Mouse (Mus musculus): Measurements from ENCODE around the gene Trem2.
A peak's percentile ranks its signal among the peaks of the same experiment; 100 is the strongest.
"Not testable (repeated sequence)": the region's sequence is repeated elsewhere in the genome, so short reads cannot be mapped to it uniquely, and the experiment has no call there.

Gene Trem2

DNA sequence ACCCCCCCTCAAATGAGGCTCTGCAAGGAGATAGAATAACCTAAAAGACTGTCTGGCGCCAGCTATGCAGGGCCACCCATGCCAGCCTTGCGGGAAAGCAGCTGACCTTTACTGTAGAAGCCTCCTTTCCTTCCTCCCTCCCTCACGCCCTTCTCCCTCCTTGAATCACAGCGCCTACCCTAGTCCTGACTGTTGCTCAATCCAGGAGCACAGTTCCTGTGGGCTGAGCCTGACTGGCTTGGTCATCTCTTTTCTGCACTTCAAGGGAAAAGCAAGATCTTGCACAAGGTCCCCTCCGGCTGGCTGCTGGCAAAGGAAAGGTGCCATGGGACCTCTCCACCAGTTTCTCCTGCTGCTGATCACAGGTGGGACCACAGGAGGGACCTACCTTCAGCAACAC, at the start of gene Trem2:
Gene Trem2 (plus strand): TSS at position 171 of the 400 bp plus-strand sequence.
- DNase-seq (ENCODE audit: low spot score) = no peak

DNA sequence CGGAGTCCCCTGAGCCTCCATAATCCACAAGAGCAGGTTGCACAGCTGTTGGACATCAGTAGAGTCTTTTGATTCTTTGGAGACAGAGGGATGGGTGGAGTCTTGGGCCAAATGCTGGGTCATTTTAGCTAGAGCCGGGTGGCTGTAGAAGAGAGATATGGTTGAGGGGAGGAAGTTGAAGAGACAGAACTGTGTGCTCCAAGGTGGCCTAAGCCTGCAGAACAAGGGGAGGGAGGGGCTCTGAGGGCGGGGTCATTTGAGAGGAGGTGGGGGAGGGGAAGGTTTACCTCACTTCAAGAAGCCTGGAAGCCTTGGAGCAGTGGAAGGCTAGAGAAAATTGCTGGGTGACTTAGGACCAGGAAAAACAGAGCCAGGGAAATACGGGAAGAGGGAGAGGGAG, 47.0 kb upstream of the Trem2 start, which contains the start of gene Treml2:
Gene Treml2 (plus strand): TSS at position 296 of the 400 bp plus-strand sequence.
- DNase-seq (ENCODE audit: low spot score) = no peak

DNA sequence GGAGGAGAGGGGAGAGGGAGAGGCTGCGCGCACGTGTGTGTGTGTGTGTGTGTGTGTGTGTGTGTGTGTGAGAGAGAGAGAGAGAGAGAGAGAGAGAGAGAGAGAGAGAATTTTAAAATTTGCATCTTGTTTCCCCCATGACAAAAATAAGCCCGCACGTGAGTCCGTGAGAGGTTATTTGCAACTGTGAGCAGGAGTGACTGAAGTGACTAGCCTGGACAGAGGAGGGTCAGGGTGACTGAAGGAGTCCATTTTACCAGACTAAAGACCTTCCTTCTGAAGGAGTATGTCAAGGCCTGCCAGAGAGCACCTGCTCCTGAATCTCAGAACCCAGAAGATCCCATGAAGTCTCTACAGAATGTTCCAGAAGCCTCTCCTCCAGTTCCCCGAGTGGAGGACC, 46.4 kb upstream of the Trem2 start:
- no peak for DNase-seq (ENCODE audit: low spot score)

DNA sequence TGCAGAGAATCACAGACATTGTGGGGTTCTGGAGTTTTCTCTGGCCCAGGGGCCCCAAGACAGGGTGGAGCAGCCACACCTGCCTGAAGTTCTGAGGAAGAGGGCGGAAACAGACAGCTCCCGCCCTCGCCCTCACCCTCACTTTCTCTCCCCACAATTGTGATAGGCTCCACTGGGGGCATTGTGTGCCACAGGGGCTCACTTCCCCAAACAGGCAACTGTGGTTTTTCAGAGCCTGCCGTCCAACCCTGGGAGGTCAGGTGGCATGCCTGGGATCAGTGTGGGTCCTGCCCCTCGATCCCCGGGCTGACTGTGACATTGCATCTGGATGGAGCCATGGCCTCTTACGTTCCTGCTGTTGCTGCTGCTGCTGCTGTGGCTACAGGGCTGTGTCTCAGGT, 46.0 kb upstream of the Trem2 start:
- no peak for DNase-seq (ENCODE audit: low spot score)

GRCm38 (mm10) chr17:48300861-48301260, 45.3 kb upstream of the Trem2 start:
- no peak for DNase-seq (ENCODE audit: low spot score)

- no peak for DNase-seq (ENCODE audit: low spot score)
These were observed 44.4 kb upstream of the Trem2 start for GRCm38 (mm10) chr17:48301792-48302191.

DNA sequence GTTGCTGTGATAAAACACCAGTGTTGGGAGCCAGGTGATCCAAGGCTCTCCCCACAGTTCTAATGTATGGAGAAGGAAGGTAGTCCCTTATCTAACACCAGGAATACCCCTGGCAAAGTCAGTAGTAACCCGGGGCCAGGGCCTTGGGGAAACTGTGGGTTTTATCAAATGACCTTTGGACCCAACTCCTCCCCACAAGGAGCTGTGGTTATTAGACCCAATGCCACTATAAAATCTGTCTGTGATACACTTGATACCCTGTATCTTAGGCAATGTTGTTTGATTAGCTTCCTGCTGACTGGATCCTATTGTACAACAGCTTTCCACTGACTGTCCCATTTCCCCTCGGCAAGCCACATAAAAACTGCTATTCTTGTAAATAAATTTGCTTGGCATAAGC, 34.1 kb upstream of the Trem2 start:
- DNase-seq (ENCODE audit: low spot score) = no peak

DNA sequence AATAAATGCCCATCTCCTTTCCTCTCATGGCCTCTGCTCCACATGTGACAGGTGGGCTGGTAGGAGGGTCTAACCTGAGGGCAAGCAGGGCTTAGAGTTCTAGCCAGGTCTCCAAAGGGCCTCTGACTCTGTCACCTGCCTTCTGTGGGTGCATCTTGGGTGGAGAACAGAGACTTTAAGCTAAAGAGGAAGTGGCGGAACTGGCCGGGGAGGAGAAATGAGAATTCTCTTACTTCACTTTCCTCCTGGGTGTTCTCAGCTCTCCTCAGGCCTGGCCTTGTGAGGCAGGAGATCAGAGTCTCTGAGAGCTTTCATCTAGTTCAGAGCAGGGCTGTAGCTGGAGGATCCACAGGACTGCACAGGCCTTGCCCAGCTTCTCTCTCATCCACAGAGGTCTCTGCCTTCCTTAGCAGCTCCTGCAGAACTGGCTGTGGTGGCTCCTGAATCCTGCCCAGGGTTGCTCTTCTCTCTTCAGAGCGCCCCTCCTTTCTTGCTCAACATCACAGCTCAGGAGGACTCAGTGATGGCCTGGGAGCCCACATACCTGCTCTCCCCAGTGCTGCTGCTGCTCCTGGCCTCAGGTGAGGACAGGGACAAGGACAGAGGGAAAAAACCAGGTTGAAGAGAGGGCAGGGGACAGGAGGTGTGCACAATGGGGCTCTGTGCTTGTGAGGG, 30.2 kb upstream of the Trem2 start, which contains the start of gene B430306N03Rik:
Gene B430306N03Rik (plus strand): TSS at position 237 of the 675 bp plus-strand sequence.
- DNase-seq (ENCODE audit: low spot score) = not testable (repeated sequence)

DNA sequence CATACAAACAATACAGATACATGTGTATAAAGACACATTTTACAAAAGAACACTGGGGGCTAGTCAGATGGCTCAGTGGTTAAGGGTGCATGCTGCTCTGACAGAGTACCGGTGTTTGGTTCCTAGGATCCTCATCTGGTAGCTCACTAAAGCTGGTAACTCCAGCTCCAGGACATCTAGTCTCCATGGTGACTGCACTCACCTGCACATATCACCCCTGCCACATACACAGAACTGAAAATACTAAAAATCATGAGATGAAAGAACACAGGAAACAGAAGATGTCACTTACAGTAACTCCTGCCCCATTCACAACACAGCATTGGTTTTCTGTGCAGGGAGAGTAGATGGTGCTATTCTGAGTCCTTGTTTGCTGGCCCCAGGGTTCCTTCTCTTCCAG, 27.5 kb upstream of the Trem2 start:
- no peak for DNase-seq (ENCODE audit: low spot score)

- DNase-seq (ENCODE audit: low spot score) = no peak
These were observed 24.9 kb upstream of the Trem2 start for GRCm38 (mm10) chr17:48321279-48321678.

- no peak for DNase-seq (ENCODE audit: low spot score)
These were observed 23.0 kb upstream of the Trem2 start for GRCm38 (mm10) chr17:48323236-48323635.

- DNase-seq (ENCODE audit: low spot score) = no peak
These were observed 21.9 kb upstream of the Trem2 start for GRCm38 (mm10) chr17:48324258-48324657.

DNA sequence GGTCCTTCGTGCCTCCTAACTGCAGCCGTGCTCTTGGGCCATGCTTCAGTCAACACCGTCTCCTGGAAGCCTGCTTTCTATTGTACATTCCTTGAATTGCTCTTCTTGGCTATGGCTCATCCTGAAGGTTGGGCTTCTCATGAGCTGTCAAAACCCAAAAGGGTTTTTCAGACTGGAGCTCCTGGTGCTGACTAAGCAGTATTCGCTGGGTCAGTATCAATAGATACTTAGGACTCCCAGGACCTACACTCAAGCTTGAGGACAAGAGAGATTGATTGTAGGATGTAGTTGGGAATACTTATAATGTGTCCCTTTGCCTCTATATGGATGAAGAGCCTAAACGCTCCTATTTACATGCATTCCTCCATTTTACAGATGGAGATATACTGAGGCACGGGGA, 21.1 kb upstream of the Trem2 start:
- no peak for DNase-seq (ENCODE audit: low spot score)

DNA sequence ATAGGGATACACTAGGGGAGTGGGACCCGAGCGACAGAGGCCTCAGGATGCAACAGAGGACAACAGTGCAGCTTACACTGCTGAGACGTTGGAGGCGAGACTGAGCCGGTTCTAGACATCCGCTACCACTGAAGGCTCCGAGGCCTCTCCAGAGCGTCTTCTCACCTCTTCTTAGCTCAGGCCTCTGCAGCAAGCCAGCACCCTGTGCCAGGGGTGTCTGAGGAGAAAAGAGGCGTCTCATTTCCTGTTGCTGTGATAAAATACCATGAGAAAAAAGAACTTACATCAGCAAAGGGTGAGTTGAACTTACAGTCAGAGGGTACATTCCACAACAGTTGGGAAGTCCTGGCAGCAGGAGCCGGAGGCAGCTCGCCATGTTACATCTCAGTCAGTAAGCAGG, 20.6 kb upstream of the Trem2 start:
- DNase-seq (ENCODE audit: low spot score) = no peak

DNA sequence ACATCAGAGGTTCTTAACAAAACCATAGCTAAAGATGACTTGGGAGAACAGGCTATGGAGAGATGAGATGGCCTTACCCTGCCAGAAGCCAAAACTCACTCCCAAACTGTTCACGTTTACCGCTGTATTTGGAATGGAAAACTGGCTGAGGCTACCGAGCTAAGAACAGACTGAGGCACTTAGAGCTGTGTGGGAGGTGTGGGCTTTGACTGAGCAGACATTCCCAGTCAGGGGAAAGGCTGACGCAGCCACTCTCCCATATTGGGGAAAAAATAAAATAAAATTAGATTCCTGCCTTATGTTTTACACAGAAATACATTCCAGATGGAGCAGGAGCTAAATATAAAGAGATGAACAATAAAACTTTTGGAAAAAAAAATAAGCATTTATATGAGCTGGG, 19.5 kb upstream of the Trem2 start:
- DNase-seq (ENCODE audit: low spot score) = no peak

GRCm38 (mm10) chr17:48332524-48332923, 13.7 kb upstream of the Trem2 start:
- no peak for DNase-seq (ENCODE audit: low spot score)

DNA sequence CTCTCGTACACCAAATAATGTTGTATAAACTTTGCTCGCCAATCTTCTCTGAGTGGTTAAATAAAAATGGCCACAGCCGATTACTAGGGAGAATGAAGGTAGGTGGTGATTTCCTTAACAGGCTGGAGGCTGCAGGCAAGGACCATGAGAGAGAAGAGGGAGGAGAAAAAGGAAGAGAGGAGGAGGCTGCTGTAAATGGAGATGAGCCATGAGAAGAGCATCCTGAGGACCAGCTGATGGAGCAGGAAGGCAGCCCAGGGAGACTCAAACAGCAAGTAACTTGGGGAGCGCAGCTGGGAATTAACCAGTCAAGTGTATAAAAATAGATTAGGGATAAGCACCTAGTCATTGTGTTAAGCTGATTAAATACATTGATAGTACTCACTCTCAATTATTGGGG, 12.0 kb upstream of the Trem2 start:
- DNase-seq (ENCODE audit: low spot score) = no peak

- DNase-seq (ENCODE audit: low spot score) = peak; percentile 49
These were observed 9.3 kb upstream of the Trem2 start for GRCm38 (mm10) chr17:48336857-48337256.

DNA sequence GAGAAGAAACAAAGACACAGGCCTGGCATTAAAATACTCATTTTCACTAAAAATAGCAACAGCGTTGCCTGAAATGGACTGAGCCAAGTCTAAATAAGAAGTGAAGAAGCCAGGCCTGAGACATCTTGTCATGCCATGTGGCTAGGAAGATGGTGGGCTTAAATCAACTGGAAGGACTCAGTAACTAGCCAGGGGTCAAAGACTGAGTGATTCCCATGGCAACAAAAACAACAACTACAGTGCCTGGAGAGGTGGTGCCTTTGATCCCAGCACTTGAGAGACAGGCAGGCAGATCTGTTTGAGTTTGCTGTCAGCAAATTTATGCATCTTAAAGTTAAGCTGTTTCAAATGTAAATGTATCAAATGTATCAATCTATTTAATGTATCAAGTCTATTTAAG, 5.9 kb upstream of the Trem2 start:
- no peak for DNase-seq (ENCODE audit: low spot score)

DNA sequence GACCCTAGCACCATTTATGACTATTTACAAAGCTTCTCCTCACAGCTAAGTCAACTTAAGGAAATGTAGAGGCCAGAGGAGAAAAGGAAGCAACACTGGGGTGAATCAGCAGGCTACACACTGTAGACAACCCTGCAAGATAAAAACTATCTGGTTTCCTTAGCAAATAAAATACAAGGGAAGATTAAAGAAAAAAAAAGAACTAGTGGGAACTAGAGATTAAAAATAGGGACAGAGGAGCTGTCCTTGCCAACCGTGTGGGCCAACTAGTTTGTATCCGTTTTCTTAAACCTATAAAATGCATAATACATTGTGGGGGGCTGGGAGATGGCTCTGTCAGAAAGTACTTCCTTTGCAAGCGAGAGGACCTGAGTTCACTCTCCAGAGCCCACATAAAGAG, 4.3 kb upstream of the Trem2 start:
- no peak for DNase-seq (ENCODE audit: low spot score)

DNA sequence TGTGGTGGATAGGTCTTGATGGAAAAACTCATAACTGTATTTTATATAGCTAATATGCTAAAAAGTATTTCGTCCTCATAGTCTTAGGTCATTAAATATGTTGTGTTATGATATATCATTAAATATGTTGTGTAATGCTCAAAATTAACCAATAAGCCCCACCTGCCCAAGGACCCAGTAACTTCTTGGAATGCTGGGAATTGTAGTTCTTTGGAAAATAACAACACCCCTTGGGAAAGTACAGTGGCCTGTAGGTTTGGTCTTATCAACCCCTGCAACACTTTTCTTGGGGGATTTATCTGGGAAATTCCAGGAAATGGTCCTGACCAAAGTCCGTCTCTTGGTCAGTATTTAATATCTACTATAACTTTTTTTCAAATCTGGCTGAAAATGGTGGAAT, 3.1 kb upstream of the Trem2 start:
- DNase-seq (ENCODE audit: low spot score) = no peak

GRCm38 (mm10) chr17:48345824-48346223, 377 bp upstream of the Trem2 start:
- DNase-seq (ENCODE audit: low spot score) = no peak

DNA sequence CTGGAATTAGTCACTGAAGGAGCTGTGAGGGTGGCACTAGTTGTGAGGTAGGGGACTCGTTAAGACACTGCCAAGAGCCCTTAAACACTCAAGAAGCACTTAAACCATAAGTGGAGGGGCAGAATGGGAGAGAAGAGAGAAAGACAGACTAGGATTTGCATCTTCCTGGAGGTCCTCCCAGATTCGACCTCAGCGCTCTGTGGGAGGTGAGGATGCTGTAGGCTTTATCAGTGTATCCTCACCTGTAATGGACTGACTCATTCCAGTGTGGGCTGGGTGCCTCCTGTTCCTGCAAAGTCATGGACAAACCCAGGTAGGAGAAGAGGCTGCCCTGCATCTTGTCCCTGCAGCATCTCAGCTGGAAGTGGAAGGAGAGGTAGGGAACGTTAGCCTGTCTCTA, 633 bp downstream of the Trem2 start:
- no peak for DNase-seq (ENCODE audit: low spot score)

GRCm38 (mm10) chr17:48347287-48347686, 1.1 kb downstream of the Trem2 start:
- DNase-seq (ENCODE audit: low spot score) = no peak
